Mouse (Mus musculus): ENCODE results near the gene Hoxc5.

Gene Hoxc5

DNA sequence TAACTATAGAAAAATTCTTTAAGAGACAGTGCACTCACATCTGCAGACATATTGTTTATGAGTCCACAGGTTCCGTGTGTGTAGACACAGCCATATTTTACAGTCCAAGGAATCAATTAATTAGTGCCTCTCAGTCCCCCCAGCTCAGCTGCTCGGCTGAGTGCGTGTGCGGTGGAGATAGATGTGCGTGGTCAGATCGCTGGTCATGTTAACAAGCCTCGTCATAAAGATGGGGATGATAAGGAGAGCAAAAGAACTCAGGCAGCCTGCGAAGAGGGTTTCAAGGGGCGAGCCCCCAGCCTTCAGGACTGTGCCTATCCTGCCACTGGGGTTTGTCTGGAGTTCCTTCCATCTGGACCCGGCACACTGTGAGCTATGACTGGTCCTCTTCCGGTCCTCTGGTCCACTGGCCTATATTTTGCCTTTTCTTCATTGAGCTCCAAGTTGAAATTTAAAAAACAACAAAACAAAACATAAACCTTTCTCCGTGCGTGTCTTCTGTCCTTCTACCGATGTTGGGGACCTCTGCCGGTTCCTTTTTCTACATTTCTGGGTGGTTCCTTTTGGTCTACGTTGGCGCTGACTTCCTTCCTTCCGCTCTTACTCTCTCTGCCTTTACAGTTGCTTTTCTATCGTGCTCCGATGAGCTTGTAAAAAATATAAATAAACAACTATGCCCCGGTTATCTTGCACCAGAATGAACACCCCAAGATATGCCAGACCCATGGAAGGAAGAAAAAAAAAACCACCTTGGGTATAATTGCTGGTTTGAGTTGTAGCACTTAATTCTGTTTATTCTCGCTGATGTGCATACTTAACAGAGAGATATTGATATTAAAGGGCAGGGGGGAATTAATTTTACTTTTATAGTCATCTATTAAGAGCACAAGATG lies 21.8 kb upstream of the Hoxc5 start:
- no peak for DNase-seq

DNA sequence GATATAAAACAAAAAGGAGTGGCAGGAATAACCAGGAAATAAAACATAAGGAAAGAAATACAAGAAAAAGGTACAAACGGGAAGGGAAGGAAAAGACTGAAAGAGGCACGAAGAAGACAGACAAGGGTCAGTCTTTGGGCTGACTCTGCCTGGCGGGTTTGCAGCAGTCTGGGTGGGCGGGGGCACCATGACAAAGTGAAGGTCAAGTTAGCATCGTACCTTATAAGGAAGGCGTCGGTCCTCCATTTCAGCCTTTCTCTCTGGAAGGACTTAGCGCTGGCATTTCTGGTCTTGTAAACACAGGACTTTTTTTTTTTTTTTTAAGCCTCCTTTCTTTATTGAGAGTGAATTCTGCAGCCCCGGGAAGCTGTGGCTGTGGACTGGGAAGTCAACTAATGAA lies 20.0 kb upstream of the Hoxc5 start:
- DNase-seq, result no peak

DNA sequence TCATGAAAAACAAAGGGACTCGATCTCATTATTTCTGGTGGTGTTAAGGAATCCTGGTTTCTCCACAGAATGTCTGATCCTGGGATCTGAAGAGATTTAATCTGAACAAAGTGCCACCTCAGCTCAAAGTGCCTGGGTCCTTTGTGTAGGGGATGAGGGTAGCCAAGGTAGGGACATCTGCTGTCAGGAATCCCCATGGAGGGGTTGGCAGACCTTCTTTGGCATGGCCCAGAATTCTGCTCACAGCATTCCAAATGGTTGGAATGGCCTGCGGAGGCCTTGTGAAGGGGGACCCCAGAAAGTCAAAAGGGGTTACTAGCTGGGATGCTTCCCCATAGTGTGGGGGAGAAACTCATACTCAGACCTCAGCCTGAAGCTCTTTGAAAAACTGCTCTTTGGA lies 18.4 kb upstream of the Hoxc5 start:
- DNase-seq, result no peak

DNA sequence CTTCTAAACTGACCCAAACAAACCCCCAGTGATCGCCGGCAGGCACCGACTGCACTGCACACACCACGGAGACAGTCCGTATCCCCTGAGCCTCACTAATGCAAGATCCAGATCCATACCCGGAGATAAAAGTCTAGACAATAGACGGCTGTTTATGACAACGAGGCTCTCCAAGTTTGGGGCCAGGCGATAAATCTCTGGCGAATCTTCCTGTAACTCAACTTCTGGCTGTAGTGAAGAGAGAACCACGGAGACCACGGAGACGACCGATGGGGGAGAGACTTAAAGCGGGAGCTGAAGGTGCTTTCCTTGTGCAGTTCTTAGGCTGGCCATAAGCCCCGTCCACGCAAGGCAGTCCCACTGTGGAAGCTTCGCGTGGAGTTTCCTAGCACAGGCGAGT lies 17.5 kb upstream of the Hoxc5 start:
- DNase-seq, result no peak

- no peak for DNase-seq
These were observed 16.4 kb upstream of the Hoxc5 start for GRCm38 (mm10) chr15:102950877-102951276.

- no peak for DNase-seq
These were observed 13.7 kb upstream of the Hoxc5 start for GRCm38 (mm10) chr15:102953561-102953960.

- no peak for DNase-seq
These were observed 12.8 kb upstream of the Hoxc5 start, which contains the start of gene Hoxc11 for GRCm38 (mm10) chr15:102954192-102955006. Gene Hoxc11 (plus strand): TSS chr15:102954427.

- DNase-seq, result no peak
These were observed 12.2 kb upstream of the Hoxc5 start for GRCm38 (mm10) chr15:102955007-102955382.

DNA sequence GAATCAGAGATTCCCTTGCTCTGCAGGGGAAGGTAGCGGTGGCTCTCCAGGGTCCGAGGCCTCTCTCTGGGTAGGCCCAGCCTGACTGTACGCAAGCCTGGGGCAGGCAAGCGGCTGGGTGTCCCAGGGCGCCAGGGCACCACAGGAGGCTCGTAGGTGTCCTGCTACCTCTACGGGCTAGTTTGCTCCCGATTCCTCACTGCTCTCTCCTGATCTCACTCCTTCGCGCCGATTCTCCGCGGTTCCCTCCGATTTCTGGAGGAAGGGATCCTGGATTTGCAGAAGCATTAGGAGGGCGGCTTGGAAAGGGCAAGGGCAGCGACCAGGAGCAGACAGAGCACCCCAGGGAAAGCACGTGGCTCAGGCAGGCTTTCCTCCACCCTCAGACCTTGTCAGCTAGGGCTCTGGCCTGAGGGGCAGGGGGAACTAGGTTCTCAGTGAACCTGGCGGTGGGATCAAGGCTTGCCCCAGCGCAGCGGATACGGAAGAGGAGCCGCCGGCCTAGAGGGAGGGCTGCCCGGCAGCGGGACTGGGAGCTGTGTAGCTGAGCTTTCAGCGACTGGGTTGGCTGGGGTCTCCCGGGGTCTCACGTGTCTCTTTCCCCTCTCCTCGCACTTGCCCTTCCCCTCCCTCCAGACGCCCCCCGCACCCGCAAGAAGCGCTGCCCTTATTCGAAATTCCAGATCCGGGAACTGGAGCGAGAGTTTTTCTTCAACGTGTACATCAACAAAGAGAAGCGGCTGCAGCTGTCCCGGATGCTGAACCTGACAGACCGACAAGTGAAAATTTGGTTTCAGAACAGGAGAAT lies 11.2 kb upstream of the Hoxc5 start:
- no peak for DNase-seq

GRCm38 (mm10) chr15:102956906-102957305 lies 10.3 kb upstream of the Hoxc5 start:
- no peak for DNase-seq

DNA sequence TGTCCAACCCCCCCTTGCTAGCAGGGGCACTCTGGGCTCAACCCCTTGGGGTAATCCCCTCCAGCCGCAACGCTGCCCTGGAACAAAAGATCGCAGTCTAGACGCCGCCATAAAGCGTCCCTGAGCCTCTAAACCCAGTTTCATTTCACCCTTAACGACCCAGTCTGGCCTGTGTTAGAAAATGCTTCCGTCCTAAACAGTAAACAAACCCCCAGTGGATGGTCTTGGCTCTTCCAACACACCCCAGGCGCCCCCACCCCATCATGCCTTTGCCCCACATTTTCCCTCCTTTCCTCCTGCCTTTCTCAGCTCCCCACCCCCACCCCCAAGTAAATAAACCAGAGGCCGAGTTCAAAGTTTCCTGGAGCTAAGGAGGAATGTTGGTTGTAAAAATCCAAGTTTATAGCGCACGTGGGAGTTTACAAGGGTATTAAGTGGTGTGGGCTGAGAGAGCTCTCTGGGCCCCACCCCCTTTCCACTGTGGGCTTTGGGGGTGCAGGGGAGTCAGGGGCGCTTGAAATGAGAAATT lies 7.5 kb upstream of the Hoxc5 start:
- no peak for DNase-seq

DNA sequence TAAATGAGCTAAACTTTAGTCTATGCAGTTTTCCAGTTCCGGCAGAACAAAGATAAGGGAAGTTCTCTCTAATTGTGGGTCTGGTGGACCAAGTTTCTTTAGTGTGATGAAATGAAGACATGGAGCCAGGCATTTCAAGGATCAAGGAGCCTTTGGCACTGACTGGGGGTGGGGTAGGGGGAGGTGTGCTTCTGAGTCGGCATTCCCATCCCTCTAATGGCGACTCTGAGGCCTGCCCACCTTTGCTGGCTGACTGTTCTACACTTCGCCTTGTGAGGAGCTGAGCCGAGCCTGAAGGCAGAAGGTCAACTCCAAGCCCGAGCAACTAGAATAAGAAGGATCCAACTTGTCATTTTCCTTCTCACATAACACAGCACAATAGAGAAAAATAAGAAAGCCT lies 5.5 kb upstream of the Hoxc5 start:
- DNase-seq, result no peak

GRCm38 (mm10) chr15:102962492-102962891 lies 4.8 kb upstream of the Hoxc5 start:
- no peak for DNase-seq

GRCm38 (mm10) chr15:102963259-102963658 lies 4.0 kb upstream of the Hoxc5 start:
- no peak for DNase-seq

DNA sequence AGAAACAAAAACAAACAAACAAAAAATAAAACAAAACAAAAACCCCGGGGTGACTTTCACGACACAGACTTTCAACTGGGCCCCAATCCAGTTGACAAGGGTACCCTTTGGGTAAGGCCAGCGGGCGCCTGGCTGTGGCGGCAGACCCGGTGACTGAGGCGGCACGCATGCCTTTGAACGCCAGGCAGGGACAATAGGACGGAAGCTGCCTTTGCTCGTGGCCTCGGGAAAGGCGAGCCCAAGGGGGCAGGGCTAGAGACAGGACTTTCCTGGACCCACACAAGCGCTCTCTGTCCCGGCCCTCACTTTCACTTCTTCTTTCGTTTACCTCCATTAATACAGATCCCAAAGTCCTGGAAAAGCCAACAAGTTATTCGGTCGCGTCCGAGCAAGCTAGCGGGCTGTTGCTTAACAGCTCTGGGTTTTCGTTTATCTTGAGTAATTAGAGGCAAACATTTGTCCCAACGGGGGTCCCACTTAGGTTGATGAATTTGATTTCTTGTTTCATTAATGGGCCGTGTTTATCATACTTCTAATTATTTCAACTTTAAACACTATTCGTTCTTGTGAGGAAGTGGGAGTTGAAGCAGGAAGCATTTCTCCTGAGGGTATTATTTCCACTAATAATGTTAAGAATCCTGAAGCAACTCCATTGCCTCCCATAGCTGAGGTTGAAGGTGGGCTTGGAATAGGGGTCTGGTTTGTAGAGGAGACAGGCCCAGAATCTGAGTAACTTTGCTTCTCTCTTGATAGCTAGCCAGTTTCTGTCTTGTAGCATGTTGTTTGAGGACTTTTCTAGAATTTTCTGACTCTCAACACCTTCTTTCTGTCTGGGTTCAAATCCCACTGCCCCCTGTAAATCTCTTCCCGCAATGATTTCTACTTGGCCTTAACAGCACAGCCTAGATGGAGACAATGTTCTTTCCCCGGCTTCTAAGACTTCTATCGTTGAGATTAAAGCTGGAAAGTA lies 3.3 kb upstream of the Hoxc5 start:
- no peak for DNase-seq

- no peak for DNase-seq
These were observed 2.0 kb upstream of the Hoxc5 start for GRCm38 (mm10) chr15:102965003-102965891.

GRCm38 (mm10) chr15:102965892-102966775 lies 1.1 kb upstream of the Hoxc5 start:
- DNase-seq, result peak; percentile 83

- no peak for DNase-seq
These were observed 399 bp upstream of the Hoxc5 start, which contains the start of gene Hoxc10 for GRCm38 (mm10) chr15:102966776-102967311. Gene Hoxc10 (plus strand): TSS chr15:102966796.

Data from thymus, postnatal 4 days (tissue).